Mouse (Mus musculus) kidney, embryonic 15.5 days (tissue): ENCODE measurements around the gene Acvr1b. TPM values are rescaled to one million over a fixed set of nuclear protein-coding genes. Genes with fewer than 3 reads are reported as not detected.

Experiments
- ATAC-seq: fragments of 200-750 bp; cut with Nextera tagmentation; replicated peaks from 2 replicates; pipeline ENCODE4 v1.8.0; 2017; ENCODE audit warnings: moderate TSS enrichment; ENCODE audit not compliant: low FRiP score
- H3K27ac ChIP-seq: fragments of 300-500 bp; sonication (generic); 2 replicates; pipeline ENCODE4 v1.5.1; 2015; ENCODE audit warnings: mild to moderate bottlenecking, inconsistent platforms
- H3K27me3 ChIP-seq: fragments of 300-500 bp; sonication (generic); 2 replicates; pipeline ENCODE4 v1.6.1; 2015; ENCODE audit warnings: inconsistent platforms
- H3K36me3 ChIP-seq: fragments of 300-500 bp; sonication (generic); 2 replicates; pipeline ENCODE4 v1.6.1; 2015; ENCODE audit warnings: inconsistent platforms
- H3K4me1 ChIP-seq: fragments of 300-500 bp; sonication (generic); 2 replicates; pipeline ENCODE4 v1.6.1; 2015; ENCODE audit warnings: inconsistent platforms
- H3K4me2 ChIP-seq: fragments of 300-500 bp; sonication (generic); 2 replicates; pipeline ENCODE4 v1.6.1; 2015; ENCODE audit warnings: moderate library complexity, mild to moderate bottlenecking, inconsistent platforms
- H3K4me3 ChIP-seq: fragments of 300-500 bp; sonication (generic); replicated peaks from 2 replicates; pipeline ENCODE4 v1.5.1; 2015; ENCODE audit warnings: mild to moderate bottlenecking, inconsistent platforms
- H3K9ac ChIP-seq: fragments of 300-500 bp; sonication (generic); 2 replicates; pipeline ENCODE4 v1.6.1; 2015; ENCODE audit warnings: mild to moderate bottlenecking, inconsistent platforms
- H3K9me3 ChIP-seq: fragments of 300-500 bp; sonication (generic); replicated peaks from 2 replicates; pipeline ENCODE4 v1.6.1; 2016; ENCODE audit warnings: inconsistent platforms
- WGBS: fragments of 180-500 bp; shearing (Covaris S2); methylation state at CpG from one replicate; pipeline ENCODE4 v1.1.7; 2015; ENCODE audit warnings: mixed read lengths; 5-methylcytosine and 5-hydroxymethylcytosine counted together
- polyA plus RNA-seq: library from polyadenylated mRNA; unstranded; fragments of >200 nt; fragmentation: Nextera tagmentation; extraction: Ambion mirVana; gene quantifications from 2 replicates; pipeline ENCODE4 v1.2.1, GENCODE M21; 2015

The Acvr1b gene
- polyA plus RNA-seq, 1 experiment from 2014 or later: 6.2 TPM

DNA sequence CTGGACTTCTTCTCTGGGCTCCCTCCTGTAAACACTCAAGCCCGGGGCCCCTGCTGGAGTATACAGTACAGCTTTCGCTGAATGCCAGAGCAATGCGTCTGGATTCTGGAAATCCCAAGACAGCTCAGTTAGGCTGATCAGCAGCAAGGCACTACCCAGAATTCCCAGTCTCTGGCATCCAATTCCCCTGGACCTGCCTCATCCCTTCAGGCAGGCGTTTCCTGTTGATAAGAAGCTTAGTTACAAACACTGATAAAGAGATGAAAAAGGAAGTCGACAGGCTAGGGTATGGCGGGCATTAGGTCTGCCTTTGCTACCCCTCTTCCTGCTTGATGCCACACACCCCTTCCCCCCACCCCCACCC lies 26.0 kb upstream of the Acvr1b start:
- ATAC-seq: no peak
- no peaks in the 10 kb centered on the region for H3K27me3 ChIP-seq
- no peaks in the 10 kb centered on the region for H3K36me3 ChIP-seq
- peaks cover 58% of the 10 kb centered on the region for H3K4me1 ChIP-seq
- no peak overlapping the region for H3K4me3 ChIP-seq
- H3K9me3 ChIP-seq: no peaks in the 10 kb centered on the region
- no peak overlapping the region for H3K4me2 ChIP-seq
- 45% methylated on average over 6 of the region's 6 CpGs for WGBS
- no peak overlapping the region for H3K9ac ChIP-seq
- H3K27ac ChIP-seq: peak overlapping the region; percentile 51; the same call in 1 of the 2 replicates

- H3K4me1 ChIP-seq: peaks cover 57% of the 10 kb centered on the region
- H3K36me3 ChIP-seq: no peaks in the 10 kb centered on the region
- H3K4me3 ChIP-seq: no peak overlapping the region
- ATAC-seq: no peak
- H3K4me2 ChIP-seq: no peak overlapping the region
- 0 out of 2 replicates have a peak overlapping the region, but pooled peaks have one; percentile 51 for H3K27ac ChIP-seq
- 61% methylated on average over 6 of the region's 6 CpGs for WGBS
- H3K9ac ChIP-seq: no peak overlapping the region
- no peaks in the 10 kb centered on the region for H3K27me3 ChIP-seq
- H3K9me3 ChIP-seq: no peaks in the 10 kb centered on the region
Observed at GRCm38 (mm10) chr15:101148604-101149003, 25.3 kb upstream of the Acvr1b start.

- no peaks in the 10 kb centered on the region for H3K36me3 ChIP-seq
- no peak for ATAC-seq
- H3K27ac ChIP-seq: no peak overlapping the region
- H3K4me2 ChIP-seq: no peak overlapping the region
- H3K4me1 ChIP-seq: peaks cover 26% of the 10 kb centered on the region
- no peaks in the 10 kb centered on the region for H3K27me3 ChIP-seq
- WGBS: 76% methylated on average over 9 of the region's 9 CpGs
- no peak overlapping the region for H3K9ac ChIP-seq
- no peaks in the 10 kb centered on the region for H3K9me3 ChIP-seq
- H3K4me3 ChIP-seq: no peak overlapping the region
Observed at GRCm38 (mm10) chr15:101151409-101152261, 22.2 kb upstream of the Acvr1b start.

GRCm38 (mm10) chr15:101154700-101155616 lies 18.9 kb upstream of the Acvr1b start:
- H3K36me3 ChIP-seq: no peaks in the 10 kb centered on the region
- no peak overlapping the region for H3K9ac ChIP-seq
- no peak for ATAC-seq
- 81% methylated on average over 7 of the region's 7 CpGs for WGBS
- no peaks in the 10 kb centered on the region for H3K27me3 ChIP-seq
- no peak overlapping the region for H3K27ac ChIP-seq
- H3K9me3 ChIP-seq: no peaks in the 10 kb centered on the region
- H3K4me2 ChIP-seq: no peak overlapping the region
- H3K4me1 ChIP-seq: peaks cover 11% of the 10 kb centered on the region
- H3K4me3 ChIP-seq: no peak overlapping the region

- H3K4me1 ChIP-seq: peaks cover 44% of the 10 kb centered on the region
- H3K27ac ChIP-seq: no peak overlapping the region
- no peaks in the 10 kb centered on the region for H3K9me3 ChIP-seq
- H3K9ac ChIP-seq: no peak overlapping the region
- 6% methylated on average over 1 of the region's 1 CpGs for WGBS
- no peaks in the 10 kb centered on the region for H3K36me3 ChIP-seq
- no peak for ATAC-seq
- H3K4me2 ChIP-seq: no peak overlapping the region
- no peak overlapping the region for H3K4me3 ChIP-seq
- no peaks in the 10 kb centered on the region for H3K27me3 ChIP-seq
Observed at GRCm38 (mm10) chr15:101160128-101160527, 13.7 kb upstream of the Acvr1b start.

DNA sequence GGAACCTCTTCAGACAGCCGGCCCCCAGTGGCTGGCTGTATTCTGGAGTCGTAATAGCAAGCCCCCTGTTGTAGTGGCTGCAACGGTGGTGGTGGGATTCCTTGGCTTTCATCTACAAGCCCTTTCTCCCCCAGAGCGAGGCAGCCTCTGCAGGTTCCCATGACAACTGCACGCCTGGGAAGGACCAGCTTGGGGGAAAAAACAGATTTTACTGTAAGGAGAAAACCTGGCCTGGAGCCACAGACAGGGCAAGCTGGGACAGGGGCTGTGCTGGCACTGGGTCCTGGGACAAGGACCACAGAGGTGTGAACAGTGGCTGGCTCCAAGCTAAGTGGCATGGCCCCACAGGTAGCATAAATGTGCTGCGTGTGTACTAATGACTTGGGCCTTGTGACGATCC lies 13.3 kb upstream of the Acvr1b start:
- no peak overlapping the region for H3K4me2 ChIP-seq
- no peaks in the 10 kb centered on the region for H3K36me3 ChIP-seq
- H3K27me3 ChIP-seq: no peaks in the 10 kb centered on the region
- peaks cover 48% of the 10 kb centered on the region for H3K4me1 ChIP-seq
- no peak overlapping the region for H3K27ac ChIP-seq
- H3K9me3 ChIP-seq: no peaks in the 10 kb centered on the region
- WGBS: 13% methylated on average over 7 of the region's 7 CpGs
- no peak overlapping the region for H3K9ac ChIP-seq
- ATAC-seq: peak; percentile 27; the same call in 1 of the 2 replicates
- H3K4me3 ChIP-seq: no peak overlapping the region

DNA sequence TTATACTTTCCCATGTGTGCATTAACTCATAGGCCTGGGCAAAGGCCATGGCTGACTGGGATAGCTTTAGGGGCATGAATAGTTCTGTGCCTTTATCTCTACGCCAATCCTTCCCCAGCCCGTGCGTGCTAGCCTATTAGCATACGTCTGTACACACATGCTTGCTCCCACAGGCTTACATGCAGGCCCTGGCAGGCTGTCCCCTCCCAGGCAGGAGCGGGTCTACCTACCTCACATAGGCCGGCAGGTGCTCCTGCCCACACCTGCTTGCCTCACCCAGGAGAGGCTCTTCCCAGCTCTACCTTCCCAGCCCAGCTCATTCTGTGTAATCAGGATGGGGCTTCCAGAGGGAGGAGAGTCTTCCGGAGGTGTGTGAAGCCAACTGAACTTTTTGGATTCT lies 12.3 kb upstream of the Acvr1b start:
- ATAC-seq: no peak
- 81% methylated on average over 7 of the region's 7 CpGs for WGBS
- Histone ChIP-seq H3K4me2 (no peak overlapping the region), H3K27ac (no peak overlapping the region), H3K27me3 (no peaks in the 10 kb centered on the region), H3K4me1 (peaks cover 55% of the 10 kb centered on the region), H3K9ac (no peak overlapping the region), H3K4me3 (no peak overlapping the region), H3K9me3 (no peaks in the 10 kb centered on the region), H3K36me3 (no peaks in the 10 kb centered on the region)

GRCm38 (mm10) chr15:101163056-101163458 lies 10.8 kb upstream of the Acvr1b start:
- Histone ChIP-seq H3K27ac (peak overlapping the region; percentile 45; the same call in 1 of the 2 replicates), H3K4me1 (peaks cover 57% of the 10 kb centered on the region), H3K9ac (no peak overlapping the region)

GRCm38 (mm10) chr15:101163854-101164253 lies 10.0 kb upstream of the Acvr1b start:
- Histone ChIP-seq H3K4me3 (no peak overlapping the region), H3K27me3 (no peaks in the 10 kb centered on the region), H3K27ac (no peak overlapping the region), H3K4me1 (peaks cover 57% of the 10 kb centered on the region), H3K9me3 (no peaks in the 10 kb centered on the region), H3K9ac (no peak overlapping the region), H3K4me2 (no peak overlapping the region), H3K36me3 (no peaks in the 10 kb centered on the region)
- WGBS: 55% methylated on average over 5 of the region's 5 CpGs
- no peak for ATAC-seq

More at GRCm38 (mm10) chr15:101163056-101163458, 10.8 kb upstream of the Acvr1b start:
- 17% methylated on average over 15 of the region's 15 CpGs for WGBS
- no peak overlapping the region for H3K4me3 ChIP-seq
- H3K9me3 ChIP-seq: no peaks in the 10 kb centered on the region
- H3K36me3 ChIP-seq: no peaks in the 10 kb centered on the region
- peak; percentile 64; the same call in 1 of the 2 replicates for ATAC-seq
- peak overlapping the region; percentile 39; the same call in 1 of the 2 replicates for H3K4me2 ChIP-seq
- no peaks in the 10 kb centered on the region for H3K27me3 ChIP-seq

- Histone ChIP-seq H3K4me1 (peaks cover 57% of the 10 kb centered on the region), H3K27ac (no peak overlapping the region), H3K9me3 (no peaks in the 10 kb centered on the region), H3K4me3 (no peak overlapping the region), H3K9ac (no peak overlapping the region), H3K27me3 (no peaks in the 10 kb centered on the region), H3K4me2 (no peak overlapping the region), H3K36me3 (no peaks in the 10 kb centered on the region)
- 57% methylated on average over 5 of the region's 5 CpGs for WGBS
- ATAC-seq: no peak
Observed at GRCm38 (mm10) chr15:101164291-101164690, 9.6 kb upstream of the Acvr1b start.

DNA sequence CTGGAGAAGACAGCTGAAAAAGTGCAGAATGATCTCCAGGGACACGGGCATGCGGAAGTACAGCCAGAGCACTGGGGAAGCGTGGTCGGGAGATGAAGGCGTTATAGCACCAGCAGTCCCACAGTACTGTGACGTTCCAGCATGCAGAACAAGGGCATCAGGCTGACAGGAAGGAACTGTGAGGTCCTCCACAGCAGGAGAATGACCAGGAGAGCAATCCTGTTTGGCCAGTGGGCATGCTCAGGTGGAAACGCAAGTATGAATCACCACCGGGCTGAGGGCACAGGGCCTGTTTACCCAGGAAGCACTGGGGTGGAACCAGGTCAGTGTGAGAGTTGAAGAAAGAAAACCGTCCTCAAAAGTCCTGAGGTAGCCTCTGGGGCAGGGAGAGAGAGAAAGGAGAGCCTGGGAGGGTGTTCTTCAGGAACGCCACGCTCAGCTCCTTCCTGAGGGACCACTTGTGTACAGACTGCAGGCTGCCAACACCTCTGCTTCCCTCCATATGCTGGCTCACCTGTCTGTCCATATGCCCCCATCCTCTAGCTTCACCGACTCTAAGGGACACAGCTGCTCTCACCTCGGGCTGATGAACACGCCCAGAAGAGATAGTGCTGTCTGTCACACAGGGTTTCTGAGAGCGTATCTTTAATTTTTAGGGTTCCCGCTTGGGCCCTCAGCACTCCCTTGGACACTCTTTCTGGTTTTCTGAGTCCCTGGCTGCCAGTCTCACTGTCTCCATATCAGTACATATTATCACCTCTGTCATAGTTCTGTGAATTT lies 8.0 kb upstream of the Acvr1b start:
- H3K27me3 ChIP-seq: no peaks in the 10 kb centered on the region
- peak overlapping the region; percentile 25; the same call in 1 of the 2 replicates for H3K27ac ChIP-seq
- H3K4me2 ChIP-seq: no peak overlapping the region
- H3K36me3 ChIP-seq: no peaks in the 10 kb centered on the region
- no peak overlapping the region for H3K4me3 ChIP-seq
- H3K9ac ChIP-seq: no peak overlapping the region
- 46% methylated on average over 16 of the region's 16 CpGs for WGBS
- peak; percentile 24; the same call in 1 of the 2 replicates for ATAC-seq
- H3K9me3 ChIP-seq: no peaks in the 10 kb centered on the region
- peaks cover 46% of the 10 kb centered on the region for H3K4me1 ChIP-seq
